Mouse (Mus musculus) left cerebral cortex, adult 8-10 months (tissue): ENCODE data around the gene Exoc6. TPM values are rescaled to one million over a fixed set of nuclear protein-coding genes. Genes with fewer than 3 reads are reported as not detected.

Experiments
- DNase-seq, 2 experiments: peaks; one replicate each; pipeline ENCODE4 v3.0.0; 2022; ENCODE audit warnings: low spot score in 2 of 2
- total RNA-seq, 4 experiments: library from RNA; stranded (reverse); gene quantifications; 2 replicates each; pipeline ENCODE4 v1.2.4; 2022

The Exoc6 gene
- total RNA-seq, 4 experiments from 2014 or later, result 41.2 to 47.4 (median 44.8) TPM

GRCm38 (mm10) chr19:37570966-37571718, 20.9 kb downstream of the Exoc6 start:
- DNase-seq, result no peak

- DNase-seq, result no peak
These were observed 24.6 kb downstream of the Exoc6 start for GRCm38 (mm10) chr19:37574802-37575201.

- DNase-seq, result no peak
These were observed 29.4 kb downstream of the Exoc6 start for GRCm38 (mm10) chr19:37579607-37580006.

- no peak for DNase-seq
These were observed 30.2 kb downstream of the Exoc6 start for GRCm38 (mm10) chr19:37580438-37580837.

- no peak for DNase-seq
These were observed 35.0 kb downstream of the Exoc6 start for GRCm38 (mm10) chr19:37585210-37585609.

GRCm38 (mm10) chr19:37585684-37586083, 35.5 kb downstream of the Exoc6 start:
- no peak for DNase-seq

GRCm38 (mm10) chr19:37590544-37590943, 40.3 kb downstream of the Exoc6 start:
- no peak for DNase-seq

GRCm38 (mm10) chr19:37601968-37602848, 52.0 kb downstream of the Exoc6 start:
- no peak for DNase-seq

- no peak for DNase-seq
These were observed 59.8 kb downstream of the Exoc6 start for GRCm38 (mm10) chr19:37609991-37610390.

- no peak for DNase-seq
These were observed 62.7 kb downstream of the Exoc6 start for GRCm38 (mm10) chr19:37612893-37613292.

GRCm38 (mm10) chr19:37615039-37615630, 64.9 kb downstream of the Exoc6 start:
- no peak for DNase-seq

GRCm38 (mm10) chr19:37647994-37648393, 97.8 kb downstream of the Exoc6 start:
- DNase-seq, result no peak

GRCm38 (mm10) chr19:37650526-37650925, 100.3 kb downstream of the Exoc6 start:
- no peak for DNase-seq

GRCm38 (mm10) chr19:37654012-37654411, 103.8 kb downstream of the Exoc6 start:
- no peak for DNase-seq

GRCm38 (mm10) chr19:37656441-37656840, 106.2 kb downstream of the Exoc6 start:
- no peak for DNase-seq

- no peak for DNase-seq
These were observed 115.0 kb downstream of the Exoc6 start for GRCm38 (mm10) chr19:37665256-37665655.

- DNase-seq, result no peak
These were observed 117.8 kb downstream of the Exoc6 start for GRCm38 (mm10) chr19:37667855-37668594.

GRCm38 (mm10) chr19:37668657-37669056, 118.4 kb downstream of the Exoc6 start:
- no peak for DNase-seq

GRCm38 (mm10) chr19:37669486-37669885, 119.3 kb downstream of the Exoc6 start:
- no peak for DNase-seq

GRCm38 (mm10) chr19:37673393-37673792, 123.2 kb downstream of the Exoc6 start:
- DNase-seq, result no peak

- no peak for DNase-seq
These were observed 135.1 kb downstream of the Exoc6 start, which contains the start of gene Cyp26c1 for GRCm38 (mm10) chr19:37685281-37685680. TSS of gene Cyp26c1 (plus strand) at chr19:37685581.
